Mouse (Mus musculus) forebrain, embryonic 16.5 days (tissue): ENCODE data around the gene Ccdc157. TPM values are rescaled to one million over a fixed set of nuclear protein-coding genes. Genes with fewer than 3 reads are reported as not detected.
A peak's percentile ranks its signal among the peaks of the same experiment; 100 is the strongest.

ENCODE experiments used
- ATAC-seq: fragments of 200-750 bp; cut with Nextera tagmentation; 2 replicates; pipeline ENCODE4 v1.8.0; 2017; ENCODE audit warnings: mild to moderate bottlenecking, moderate library complexity
- H3K27ac ChIP-seq: fragments of 300-500 bp; sonication (generic); 2 replicates; pipeline ENCODE4 v1.5.1; 2014; ENCODE audit warnings: low read length, control low read depth
- H3K27me3 ChIP-seq: fragments of 300-500 bp; sonication (generic); replicated peaks from 2 replicates; pipeline ENCODE4 v1.6.1; 2014; ENCODE audit warnings: low read length; ENCODE audit not compliant: control insufficient read depth, insufficient read depth
- H3K36me3 ChIP-seq: fragments of 300-500 bp; sonication (generic); 2 replicates; pipeline ENCODE4 v1.6.1; 2014; ENCODE audit not compliant: control insufficient read depth, insufficient read depth
- H3K4me1 ChIP-seq: fragments of 300-500 bp; sonication (generic); replicated peaks from 2 replicates; pipeline ENCODE4 v1.6.1; 2014; ENCODE audit warnings: low read length; ENCODE audit not compliant: control insufficient read depth, insufficient read depth
- H3K4me2 ChIP-seq: fragments of 300-500 bp; sonication (generic); 2 replicates; pipeline ENCODE4 v1.6.1; 2014; ENCODE audit warnings: mild to moderate bottlenecking, low read length, control low read depth
- H3K4me3 ChIP-seq: fragments of 300-500 bp; sonication (generic); replicated peaks from 2 replicates; pipeline ENCODE4 v1.5.1; 2014; ENCODE audit warnings: mild to moderate bottlenecking, low read length, control low read depth
- H3K9ac ChIP-seq: fragments of 300-500 bp; sonication (generic); replicated peaks from 2 replicates; pipeline ENCODE4 v1.6.1; 2014; ENCODE audit warnings: low read depth, low read length, control low read depth
- H3K9me3 ChIP-seq: fragments of 300-500 bp; sonication (generic); 2 replicates; pipeline ENCODE4 v1.6.1; 2016; ENCODE audit warnings: low read length; ENCODE audit not compliant: control insufficient read depth
- WGBS: fragments of 180-500 bp; shearing (Covaris S2); extraction: QIAGEN DNeasy Blood & Tissue Kit; methylation state at CpG from one replicate; pipeline ENCODE4 v1.1.7; 2014; 5-methylcytosine and 5-hydroxymethylcytosine counted together
- polyA plus RNA-seq: library from polyadenylated mRNA; unstranded; fragments of >200 nt; fragmentation: Nextera tagmentation; extraction: Ambion mirVana; gene quantifications from 2 replicates; pipeline ENCODE4 v1.2.1, GENCODE M21; 2015

Gene Ccdc157
- polyA plus RNA-seq, 1 experiment from 2014 or later: 8.0 TPM

- WGBS: 85% methylated on average over 14 of the region's 14 CpGs
- H3K4me2 ChIP-seq: no peak overlapping the region
- H3K27ac ChIP-seq: no peak overlapping the region
- no peaks in the 10 kb centered on the region for H3K27me3 ChIP-seq
- H3K9me3 ChIP-seq: no peaks in the 10 kb centered on the region
- no peaks in the 10 kb centered on the region for H3K36me3 ChIP-seq
- no peak for ATAC-seq
- H3K9ac ChIP-seq: no peak overlapping the region
- H3K4me1 ChIP-seq: no peaks in the 10 kb centered on the region
- H3K4me3 ChIP-seq: no peak overlapping the region
These were observed 56.6 kb downstream of the Ccdc157 start for GRCm38 (mm10) chr11:4103522-4103921.

- no peak overlapping the region for H3K4me3 ChIP-seq
- H3K9me3 ChIP-seq: no peaks in the 10 kb centered on the region
- H3K36me3 ChIP-seq: no peaks in the 10 kb centered on the region
- no peak overlapping the region for H3K9ac ChIP-seq
- ATAC-seq: no peak
- H3K27me3 ChIP-seq: no peaks in the 10 kb centered on the region
- H3K27ac ChIP-seq: no peak overlapping the region
- WGBS: 86% methylated on average over 5 of the region's 5 CpGs
- H3K4me1 ChIP-seq: peaks cover 6% of the 10 kb centered on the region
- H3K4me2 ChIP-seq: no peak overlapping the region
These were observed 58.2 kb downstream of the Ccdc157 start for GRCm38 (mm10) chr11:4101851-4102250.

GRCm38 (mm10) chr11:4099447-4099846 lies 60.6 kb downstream of the Ccdc157 start:
- WGBS: 53% methylated on average over 3 of the region's 3 CpGs
- Histone ChIP-seq H3K4me3 (no peak overlapping the region), H3K9ac (no peak overlapping the region), H3K4me2 (no peak overlapping the region), H3K36me3 (no peaks in the 10 kb centered on the region), H3K27me3 (no peaks in the 10 kb centered on the region), H3K4me1 (peaks cover 14% of the 10 kb centered on the region), H3K9me3 (no peaks in the 10 kb centered on the region), H3K27ac (no peak overlapping the region)
- no peak for ATAC-seq

GRCm38 (mm10) chr11:4098816-4099215 lies 61.3 kb downstream of the Ccdc157 start:
- peaks cover 16% of the 10 kb centered on the region for H3K4me1 ChIP-seq
- 77% methylated on average over 7 of the region's 7 CpGs for WGBS
- no peak overlapping the region for H3K9ac ChIP-seq
- no peak overlapping the region for H3K4me2 ChIP-seq
- H3K9me3 ChIP-seq: no peaks in the 10 kb centered on the region
- no peak for ATAC-seq
- no peaks in the 10 kb centered on the region for H3K27me3 ChIP-seq
- H3K4me3 ChIP-seq: no peak overlapping the region
- no peaks in the 10 kb centered on the region for H3K36me3 ChIP-seq
- no peak overlapping the region for H3K27ac ChIP-seq

GRCm38 (mm10) chr11:4098120-4098519 lies 62.0 kb downstream of the Ccdc157 start:
- H3K4me2 ChIP-seq: no peak overlapping the region
- no peak overlapping the region for H3K4me3 ChIP-seq
- H3K27ac ChIP-seq: no peak overlapping the region
- H3K27me3 ChIP-seq: no peaks in the 10 kb centered on the region
- 57% methylated on average over 8 of the region's 8 CpGs for WGBS
- H3K9me3 ChIP-seq: no peaks in the 10 kb centered on the region
- no peak for ATAC-seq
- H3K4me1 ChIP-seq: peaks cover 16% of the 10 kb centered on the region
- no peak overlapping the region for H3K9ac ChIP-seq
- H3K36me3 ChIP-seq: no peaks in the 10 kb centered on the region

GRCm38 (mm10) chr11:4097091-4097621 lies 62.9 kb downstream of the Ccdc157 start:
- peak; percentile 27 for ATAC-seq
- peak overlapping the region; percentile 81 for H3K27ac ChIP-seq
- no peaks in the 10 kb centered on the region for H3K9me3 ChIP-seq
- H3K4me2 ChIP-seq: peak overlapping the region; percentile 74
- H3K36me3 ChIP-seq: no peaks in the 10 kb centered on the region
- H3K4me3 ChIP-seq: peak overlapping the region; percentile 43
- H3K9ac ChIP-seq: peak overlapping the region; percentile 63
- no peaks in the 10 kb centered on the region for H3K27me3 ChIP-seq
- 23% methylated on average over 10 of the region's 10 CpGs for WGBS
- peaks cover 16% of the 10 kb centered on the region for H3K4me1 ChIP-seq

- peak; percentile 98 for ATAC-seq
- WGBS: 3% methylated on average over 45 of the region's 45 CpGs
- Histone ChIP-seq H3K9me3 (no peaks in the 10 kb centered on the region), H3K4me3 (peak overlapping the region; percentile 43), H3K27ac (peak overlapping the region; percentile 81), H3K4me2 (peak overlapping the region; percentile 74), H3K4me1 (peaks cover 16% of the 10 kb centered on the region), H3K36me3 (no peaks in the 10 kb centered on the region), H3K27me3 (no peaks in the 10 kb centered on the region), H3K9ac (peak overlapping the region; percentile 63)
These were observed 63.8 kb downstream of the Ccdc157 start for GRCm38 (mm10) chr11:4096054-4096984.

GRCm38 (mm10) chr11:4095171-4096053 lies 64.7 kb downstream of the Ccdc157 start, which contains the start of gene Mtfp1:
Gene Mtfp1 (minus strand): TSS chr11:4095445.
- WGBS: 6% methylated on average over 32 of the region's 34 CpGs
- Histone ChIP-seq H3K27ac (peak within 1 kb of the TSS; percentile 65), H3K9me3 (no peaks in the 10 kb centered on the region), H3K4me1 (peaks cover 16% of the 10 kb centered on the region), H3K9ac (peak within 1 kb of the TSS; percentile 59), H3K4me2 (peak within 1 kb of the TSS; percentile 64), H3K4me3 (peak within 1 kb of the TSS; percentile 53), H3K36me3 (no peaks in the 10 kb centered on the region), H3K27me3 (no peaks in the 10 kb centered on the region)
- no peak for ATAC-seq
